Mouse (Mus musculus) hindbrain, embryonic 16.5 days (tissue): ENCODE data around the gene Sertad1. TPM values are rescaled to one million over a fixed set of nuclear protein-coding genes. Genes with fewer than 3 reads are reported as not detected.

ENCODE experiments used
- ATAC-seq: fragments of 200-750 bp; cut with Nextera tagmentation; 2 replicates; pipeline ENCODE4 v1.8.0; 2017; ENCODE audit warnings: moderate TSS enrichment, moderate library complexity
- H3K27ac ChIP-seq: fragments of 300-500 bp; sonication (generic); 2 replicates; pipeline ENCODE4 v1.5.1; 2014; ENCODE audit warnings: low read depth, mild to moderate bottlenecking, control low read depth, low read length, moderate library complexity
- H3K27me3 ChIP-seq: fragments of 300-500 bp; sonication (generic); replicated peaks from 2 replicates; pipeline ENCODE4 v1.6.1; 2014; ENCODE audit warnings: low read length; ENCODE audit not compliant: control insufficient read depth, insufficient read depth
- H3K36me3 ChIP-seq: fragments of 300-500 bp; sonication (generic); 2 replicates; pipeline ENCODE4 v1.6.1; 2014; ENCODE audit warnings: mild to moderate bottlenecking, low read length, moderate library complexity, mixed read lengths; ENCODE audit not compliant: control insufficient read depth, insufficient read depth
- H3K4me1 ChIP-seq: fragments of 300-500 bp; sonication (generic); 2 replicates; pipeline ENCODE4 v1.6.1; 2014; ENCODE audit warnings: low read depth, low read length; ENCODE audit not compliant: control insufficient read depth, insufficient read depth
- H3K4me2 ChIP-seq: fragments of 300-500 bp; sonication (generic); 2 replicates; pipeline ENCODE4 v1.6.1; 2014; ENCODE audit warnings: mild to moderate bottlenecking, low read length, control low read depth, moderate library complexity
- H3K4me3 ChIP-seq: fragments of 300-500 bp; sonication (generic); 2 replicates; pipeline ENCODE4 v1.5.1; 2014; ENCODE audit warnings: mild to moderate bottlenecking, low read length, control low read depth, moderate library complexity
- H3K9ac ChIP-seq: fragments of 300-500 bp; sonication (generic); 2 replicates; pipeline ENCODE4 v1.6.1; 2014; ENCODE audit warnings: low read depth, mild to moderate bottlenecking, control low read depth, low read length, moderate library complexity
- H3K9me3 ChIP-seq: fragments of 300-500 bp; sonication (generic); 2 replicates; pipeline ENCODE4 v1.6.1; 2014; ENCODE audit warnings: mild to moderate bottlenecking, low read length, moderate library complexity; ENCODE audit not compliant: control insufficient read depth
- WGBS: fragments of 180-500 bp; shearing (Covaris S2); extraction: QIAGEN DNeasy Blood & Tissue Kit; methylation state at CpG from one replicate; pipeline ENCODE4 v1.1.7; 2014; 5-methylcytosine and 5-hydroxymethylcytosine counted together
- polyA plus RNA-seq: library from polyadenylated mRNA; unstranded; fragments of >200 nt; fragmentation: Nextera tagmentation; extraction: Ambion mirVana; gene quantifications from 2 replicates; pipeline ENCODE4 v1.2.1, GENCODE M21; 2015

The Sertad1 gene
- polyA plus RNA-seq, 1 experiment from 2014 or later = 11.4 TPM

DNA sequence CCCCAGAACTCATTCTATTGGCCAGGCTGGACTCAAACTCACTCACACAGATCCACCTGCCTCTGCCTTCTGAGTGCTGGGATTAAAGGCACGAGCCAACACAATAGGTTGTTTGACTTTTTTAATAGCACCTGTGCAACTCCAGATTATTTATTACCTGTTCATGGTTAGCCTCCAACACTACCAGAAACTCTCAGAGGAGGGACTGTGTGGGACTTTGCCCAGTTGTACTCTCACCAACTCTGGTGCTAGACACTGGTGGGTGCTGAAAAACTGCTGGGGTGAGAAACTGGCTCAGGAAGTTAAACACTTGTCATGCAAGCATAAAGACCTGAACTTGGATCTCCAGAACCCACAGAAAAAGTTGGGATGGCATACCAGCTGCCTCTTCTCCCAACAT is 7.0 kb upstream of the Sertad1 start:
- H3K27ac ChIP-seq = no peak overlapping the region
- 94% methylated on average over 1 of the region's 1 CpGs for WGBS
- H3K4me1 ChIP-seq = peaks cover 9% of the 10 kb centered on the region; the same call in 1 of the 2 replicates
- no peaks in the 10 kb centered on the region for H3K36me3 ChIP-seq
- no peak overlapping the region for H3K4me3 ChIP-seq
- H3K9me3 ChIP-seq = no peaks in the 10 kb centered on the region
- no peak overlapping the region for H3K9ac ChIP-seq
- no peak for ATAC-seq
- H3K27me3 ChIP-seq = no peaks in the 10 kb centered on the region
- no peak overlapping the region for H3K4me2 ChIP-seq

GRCm38 (mm10) chr7:27480506-27480905 is 6.2 kb upstream of the Sertad1 start:
- 73% methylated on average over 3 of the region's 3 CpGs for WGBS
- Histone ChIP-seq H3K9ac (no peak overlapping the region), H3K27ac (no peak overlapping the region), H3K27me3 (no peaks in the 10 kb centered on the region), H3K9me3 (no peaks in the 10 kb centered on the region), H3K4me1 (peaks cover 4% of the 10 kb centered on the region; the same call in 1 of the 2 replicates), H3K36me3 (no peaks in the 10 kb centered on the region), H3K4me2 (no peak overlapping the region), H3K4me3 (no peak overlapping the region)
- ATAC-seq = no peak

DNA sequence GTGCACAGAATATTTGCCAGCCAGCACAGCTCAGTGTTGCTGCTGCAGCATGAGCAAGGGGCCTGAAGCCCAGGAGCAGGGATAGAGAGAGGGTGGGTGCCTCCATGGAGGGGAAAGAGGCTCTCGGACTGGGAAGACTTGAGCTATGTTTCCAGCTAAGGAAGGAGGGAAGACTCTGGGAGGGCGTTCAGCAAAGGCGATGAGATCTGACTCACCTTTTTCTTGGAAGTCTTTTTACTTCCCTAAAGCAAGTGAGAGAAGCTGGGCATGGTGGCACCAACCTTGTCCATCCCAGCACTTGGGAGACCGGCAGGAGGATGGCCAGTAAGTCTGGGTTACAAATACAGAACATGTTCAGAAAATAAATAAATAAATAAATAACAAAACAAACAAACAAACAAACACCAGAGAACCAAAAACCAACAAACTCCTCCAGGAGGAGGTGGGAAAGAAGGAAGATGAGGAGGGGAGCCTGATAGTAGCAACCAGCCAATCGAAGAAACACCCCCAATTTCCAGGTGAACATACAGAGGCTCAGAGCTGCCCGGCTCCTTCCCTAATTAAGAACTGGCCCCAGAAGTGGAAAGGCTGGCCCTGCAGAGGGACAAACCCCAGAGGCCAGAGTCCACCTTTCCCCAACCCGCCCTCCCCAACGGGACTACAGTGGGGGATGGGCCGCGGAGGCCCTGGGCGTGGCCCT is 5.6 kb upstream of the Sertad1 start:
- H3K9me3 ChIP-seq = no peaks in the 10 kb centered on the region
- H3K27me3 ChIP-seq = no peaks in the 10 kb centered on the region
- H3K9ac ChIP-seq = peak overlapping the region; percentile 58
- H3K4me1 ChIP-seq = peaks cover 4% of the 10 kb centered on the region; the same call in 1 of the 2 replicates
- peak overlapping the region; percentile 33 for H3K4me3 ChIP-seq
- no peaks in the 10 kb centered on the region for H3K36me3 ChIP-seq
- peak overlapping the region; percentile 63 for H3K4me2 ChIP-seq
- peak overlapping the region; percentile 47 for H3K27ac ChIP-seq
- WGBS = 16% methylated on average over 9 of the region's 11 CpGs
- no peak; the same call in 1 of the 2 replicates for ATAC-seq

- no peaks in the 10 kb centered on the region for H3K36me3 ChIP-seq
- peak overlapping the region; percentile 58 for H3K9ac ChIP-seq
- H3K27me3 ChIP-seq = no peaks in the 10 kb centered on the region
- H3K4me3 ChIP-seq = peak overlapping the region; percentile 33
- H3K27ac ChIP-seq = peak overlapping the region; percentile 9; the same call in 1 of the 2 replicates
- H3K4me1 ChIP-seq = peaks cover 7% of the 10 kb centered on the region
- ATAC-seq = peak; percentile 71
- peak overlapping the region; percentile 63 for H3K4me2 ChIP-seq
- H3K9me3 ChIP-seq = no peaks in the 10 kb centered on the region
- 3% methylated on average over 8 of the region's 12 CpGs for WGBS
These were observed 5.1 kb upstream of the Sertad1 start for GRCm38 (mm10) chr7:27481627-27481969.

DNA sequence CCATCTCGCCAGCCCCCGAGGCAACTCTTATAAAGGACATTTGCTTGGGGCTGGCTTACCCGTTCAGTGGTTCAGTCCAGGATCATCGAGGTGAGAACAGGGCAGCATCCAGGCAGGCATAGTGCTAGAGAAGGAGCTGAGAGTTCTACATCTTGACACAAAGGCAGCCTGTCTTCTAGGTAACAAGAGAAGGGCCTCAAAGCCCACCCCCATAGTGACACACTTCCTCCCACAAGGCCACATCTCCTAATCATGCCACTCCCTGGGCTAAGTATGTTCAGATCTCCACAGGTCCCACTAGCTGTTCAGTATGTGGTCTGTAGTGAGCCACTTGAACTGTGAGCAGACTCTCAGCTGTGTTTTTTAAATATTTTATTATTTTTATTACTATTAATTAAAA is 2.9 kb upstream of the Sertad1 start:
- Histone ChIP-seq H3K9me3 (no peaks in the 10 kb centered on the region), H3K4me3 (no peak overlapping the region), H3K9ac (no peak overlapping the region), H3K27ac (no peak overlapping the region), H3K27me3 (no peaks in the 10 kb centered on the region), H3K36me3 (no peaks in the 10 kb centered on the region), H3K4me2 (no peak overlapping the region), H3K4me1 (peaks cover 10% of the 10 kb centered on the region)
- no peak for ATAC-seq
- 88% methylated on average over 4 of the region's 4 CpGs for WGBS

GRCm38 (mm10) chr7:27486102-27486769 is 474 bp upstream of the Sertad1 start:
- 7% methylated on average over 13 of the region's 13 CpGs for WGBS
- Histone ChIP-seq H3K4me1 (peaks cover 10% of the 10 kb centered on the region), H3K27me3 (no peaks in the 10 kb centered on the region; the same call in 1 of the 2 replicates), H3K4me3 (peak overlapping the region; percentile 78), H3K36me3 (no peaks in the 10 kb centered on the region), H3K27ac (peak overlapping the region; percentile 55; the same call in 1 of the 2 replicates), H3K4me2 (peak overlapping the region; percentile 69), H3K9me3 (no peaks in the 10 kb centered on the region), H3K9ac (peak overlapping the region; percentile 54)
- peak; percentile 11 for ATAC-seq

GRCm38 (mm10) chr7:27487740-27488268 is 1.1 kb downstream of the Sertad1 start:
- H3K4me3 ChIP-seq = peak overlapping the region; percentile 78
- WGBS = 3% methylated on average over 13 of the region's 13 CpGs

DNA sequence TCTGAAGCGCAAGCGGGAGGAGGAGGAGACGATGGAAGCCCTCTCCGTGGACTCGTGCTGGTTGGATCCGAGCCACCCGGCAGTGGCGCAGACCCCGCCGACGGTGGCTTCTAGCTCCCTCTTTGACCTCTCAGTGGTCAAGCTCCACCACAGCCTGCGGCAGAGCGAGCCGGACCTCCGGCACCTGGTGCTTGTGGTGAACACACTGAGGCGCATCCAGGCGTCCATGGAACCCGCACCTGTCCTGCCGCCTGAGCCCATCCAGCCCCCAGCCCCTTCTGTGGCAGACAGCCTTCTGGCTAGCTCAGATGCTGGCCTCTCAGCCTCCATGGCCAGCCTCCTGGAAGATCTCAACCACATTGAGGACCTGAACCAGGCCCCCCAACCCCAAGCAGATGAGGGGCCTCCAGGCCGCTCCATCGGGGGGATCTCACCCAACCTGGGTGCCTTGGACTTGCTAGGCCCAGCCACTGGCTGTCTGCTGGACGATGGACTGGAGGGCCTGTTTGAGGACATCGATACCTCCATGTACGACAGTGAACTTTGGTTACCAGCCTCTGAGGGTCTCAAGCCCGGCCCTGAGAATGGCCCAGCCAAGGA is 2.7 kb downstream of the Sertad1 start:
- H3K27ac ChIP-seq = no peak overlapping the region
- 93% methylated on average over 24 of the region's 25 CpGs for WGBS
- H3K9ac ChIP-seq = no peak overlapping the region
- H3K4me3 ChIP-seq = no peak overlapping the region
- H3K4me1 ChIP-seq = peaks cover 6% of the 10 kb centered on the region
- ATAC-seq = no peak
- H3K36me3 ChIP-seq = no peaks in the 10 kb centered on the region
- H3K9me3 ChIP-seq = no peaks in the 10 kb centered on the region
- H3K27me3 ChIP-seq = no peaks in the 10 kb centered on the region; the same call in 1 of the 2 replicates
- no peak overlapping the region for H3K4me2 ChIP-seq

More at GRCm38 (mm10) chr7:27487740-27488268, 1.1 kb downstream of the Sertad1 start:
- Histone ChIP-seq H3K36me3 (no peaks in the 10 kb centered on the region), H3K27ac (peak overlapping the region; percentile 90), H3K4me1 (peaks cover 6% of the 10 kb centered on the region), H3K9ac (peak overlapping the region; percentile 86), H3K9me3 (no peaks in the 10 kb centered on the region), H3K4me2 (peak overlapping the region; percentile 69), H3K27me3 (no peaks in the 10 kb centered on the region; the same call in 1 of the 2 replicates)
- no peak for ATAC-seq

DNA sequence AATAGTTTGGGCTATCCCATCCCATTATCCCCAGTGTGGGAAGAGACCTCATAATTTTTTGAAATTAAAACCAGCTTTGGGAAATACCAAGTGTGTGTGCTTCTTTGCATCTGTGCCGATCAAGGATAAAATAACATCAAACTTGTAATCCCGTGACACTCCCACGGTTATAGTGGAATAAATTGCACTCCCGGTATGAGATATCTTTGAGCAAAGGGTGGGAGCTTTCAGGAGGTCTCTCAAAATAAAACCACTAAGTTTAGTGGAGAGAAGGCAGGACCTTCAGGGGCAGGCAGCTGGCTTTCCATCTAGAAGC is 3.5 kb downstream of the Sertad1 start:
- H3K4me3 ChIP-seq = peak overlapping the region; percentile 31
- H3K9ac ChIP-seq = no peak overlapping the region
- ATAC-seq = no peak
- WGBS = 39% methylated on average over 4 of the region's 4 CpGs
- H3K4me1 ChIP-seq = peaks cover 6% of the 10 kb centered on the region
- peak overlapping the region; percentile 46 for H3K4me2 ChIP-seq
- no peaks in the 10 kb centered on the region for H3K36me3 ChIP-seq
- H3K27me3 ChIP-seq = no peaks in the 10 kb centered on the region; the same call in 1 of the 2 replicates
- H3K27ac ChIP-seq = no peak overlapping the region; the same call in 1 of the 2 replicates
- no peaks in the 10 kb centered on the region for H3K9me3 ChIP-seq
